Mouse (Mus musculus): ENCODE results near the gene Nr6a1.

GRCm38 (mm10) chr2:38787338-38787737 lies 140.2 kb downstream of the Nr6a1 start:
- TF ChIP-seq CHD2 (IDR thresholded peaks at IDR 0.05; ENCODE audit: low read depth, low read length) (no peak), ZNF384 (IDR thresholded peaks at IDR 0.05; ENCODE audit: low read depth, low read length) (no peak)

All from ES-E14 (cell line).